Mouse (Mus musculus): ENCODE data around the gene Olfr1367.

- TF ChIP-seq ZNF384 (IDR thresholded peaks at IDR 0.05; ENCODE audit: low read depth, low read length) (no peak), MAFK (IDR thresholded peaks at IDR 0.05; ENCODE audit: insufficient read depth, low read depth, low read length) (no peak)
These were observed 48.2 kb upstream of the Olfr1367 start for GRCm38 (mm10) chr13:21298557-21298956.
